Mouse (Mus musculus) heart, postnatal 4 days (tissue): ENCODE measurements around the gene Arvcf. TPM values are rescaled to one million over a fixed set of nuclear protein-coding genes. Genes with fewer than 3 reads are reported as not detected.

Source experiments
- DNase-seq: peaks from one replicate; pipeline ENCODE4 v3.0.0; 2021
- microRNA-seq, 2 experiments: library from miRNA; unstranded; fragments of <30 nt; microRNA quantifications; one replicate each; pipeline ENCODE4 v1.2.0; 2021 to 2022
- total RNA-seq, 2 experiments: library from RNA; stranded (reverse); gene quantifications; 2 replicates each; pipeline ENCODE4 v1.2.3; 2021

Arvcf gene
- total RNA-seq, 2 experiments from 2014 or later: 43.5 to 44.2 TPM

DNA sequence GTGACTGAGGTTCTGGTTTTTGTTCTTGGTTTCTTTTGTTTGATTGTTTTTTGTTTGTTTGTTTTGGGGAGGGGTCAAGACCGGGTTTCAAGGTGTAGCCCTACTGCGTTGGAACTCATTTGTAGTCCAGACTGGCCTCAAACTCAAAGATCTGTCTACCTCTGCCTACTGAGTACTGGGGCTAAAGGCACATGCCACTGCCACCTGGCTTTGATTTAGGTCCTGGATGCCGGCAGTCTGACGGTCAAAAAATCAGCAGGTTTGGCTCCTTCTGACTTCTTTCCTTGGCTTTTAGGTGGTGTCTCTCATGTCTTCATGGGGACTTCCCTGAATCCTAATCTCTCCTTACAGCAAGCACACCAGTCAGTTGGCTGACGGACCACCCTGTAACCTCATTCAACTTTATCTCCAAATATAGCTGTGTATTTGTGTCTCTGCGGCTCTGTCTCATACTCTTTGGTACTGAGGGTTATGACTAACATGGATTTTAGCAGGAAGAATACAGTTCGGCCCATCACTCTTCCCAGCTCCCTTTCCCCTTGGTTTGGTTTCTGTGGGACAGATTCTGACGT, 82.7 kb downstream of the Arvcf start:
- no peak for DNase-seq

DNA sequence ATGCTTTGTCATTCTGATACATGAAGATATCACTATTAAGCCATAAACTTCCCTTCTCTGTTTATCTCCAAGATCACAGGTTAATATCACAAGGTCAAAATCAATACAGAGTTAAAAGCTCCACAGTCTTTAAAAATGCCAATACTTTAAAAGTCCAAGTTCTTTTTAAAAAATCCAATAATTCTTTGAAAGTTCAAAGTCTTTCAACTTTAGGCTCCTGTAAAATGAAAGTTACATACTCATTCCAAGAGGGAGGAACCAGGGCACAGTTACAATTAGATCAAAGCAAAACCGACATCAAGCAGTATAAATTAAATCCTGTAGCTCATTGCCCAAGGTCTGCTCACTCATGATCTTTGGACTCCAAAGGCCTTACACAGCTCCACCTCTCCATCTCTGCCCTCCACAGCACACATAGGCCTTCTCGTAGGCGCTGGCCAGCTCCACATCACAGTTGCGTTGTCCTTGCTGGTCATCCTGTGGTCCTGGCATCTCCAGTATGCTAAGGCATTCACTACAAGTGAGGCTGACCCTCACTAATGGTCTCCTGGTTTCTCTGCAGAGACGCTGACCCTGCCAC, 85.4 kb downstream of the Arvcf start:
- DNase-seq: no peak

DNA sequence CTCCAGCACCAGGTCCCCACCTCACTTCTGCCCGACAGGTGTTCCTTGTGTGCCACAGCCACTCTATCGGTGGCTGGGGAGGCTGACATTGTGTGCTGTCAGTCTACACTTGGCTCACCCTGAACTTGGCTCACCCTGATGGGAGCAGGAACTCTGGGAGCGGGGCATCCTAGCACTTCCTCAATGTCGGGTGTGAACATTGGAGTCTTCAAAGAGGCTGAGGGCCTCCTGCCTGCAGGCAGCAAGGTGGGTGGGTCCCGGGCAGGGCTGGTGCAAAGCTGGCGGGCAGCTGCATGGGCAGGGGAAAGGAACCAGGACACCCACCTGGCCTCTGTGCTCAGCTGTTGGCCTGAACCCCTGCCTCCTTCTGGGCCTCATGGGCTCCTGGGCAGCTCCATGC, 88.1 kb downstream of the Arvcf start:
- DNase-seq: no peak

DNA sequence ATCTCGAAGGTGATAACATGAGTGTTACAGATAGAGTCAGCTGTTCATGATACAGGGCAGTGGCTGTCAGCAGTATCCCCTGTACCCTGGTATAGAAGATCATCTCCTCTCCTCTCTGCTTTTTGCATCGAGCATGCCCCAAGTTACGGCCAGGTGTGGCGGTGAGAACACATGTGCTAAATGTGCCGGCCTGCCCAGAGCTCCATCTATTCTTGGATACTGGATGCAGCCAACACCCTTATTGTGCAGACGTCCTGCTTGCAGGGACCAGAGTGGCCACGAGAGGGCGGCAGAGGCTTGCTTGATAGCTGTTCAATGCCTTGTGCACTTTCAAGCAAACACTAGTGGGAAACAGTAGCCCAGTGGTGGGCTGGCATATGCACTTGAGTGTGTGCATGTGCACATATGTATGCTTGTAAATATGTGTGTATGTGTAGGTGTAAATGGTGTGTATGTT, 95.4 kb downstream of the Arvcf start:
- peak; percentile 98 for DNase-seq

DNA sequence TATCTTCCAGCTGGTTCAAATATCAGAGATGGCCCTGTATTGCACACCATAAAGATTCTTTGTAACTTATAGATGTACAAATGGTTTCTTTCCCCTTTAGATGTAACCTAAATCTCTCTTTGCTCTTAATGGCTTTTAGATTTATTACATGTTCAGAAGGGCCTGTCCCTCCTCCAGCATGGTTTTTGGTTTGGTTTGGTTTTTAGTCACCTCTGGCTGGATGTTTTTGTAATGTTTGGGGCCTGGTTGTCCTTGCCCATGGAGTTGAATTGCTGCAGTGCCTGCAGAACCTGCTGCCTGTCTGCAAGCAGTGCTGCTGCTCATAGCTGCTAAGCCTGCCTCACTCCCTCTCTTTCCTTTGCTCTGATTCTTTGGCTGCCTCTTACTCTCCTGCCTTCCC, 99.3 kb downstream of the Arvcf start:
- no peak for DNase-seq

DNA sequence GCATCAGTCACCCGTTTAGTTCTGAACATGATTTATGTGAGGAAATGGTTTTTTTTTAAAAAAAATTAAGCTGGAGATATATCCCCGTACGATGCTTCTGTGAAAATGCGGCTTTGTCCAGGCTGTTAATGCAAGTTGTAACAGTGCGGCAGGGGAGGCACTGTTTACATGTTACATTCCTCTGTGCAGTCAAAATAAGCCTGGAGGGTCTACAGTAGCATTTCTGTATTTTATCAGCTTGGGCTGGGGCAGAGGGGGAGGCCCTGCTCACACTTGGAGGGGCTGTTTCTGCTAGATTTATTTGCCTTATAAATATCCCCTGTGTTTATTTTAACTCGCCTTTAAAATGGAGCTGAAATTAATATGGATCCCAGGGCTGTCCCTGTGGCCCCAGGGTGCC, 100.1 kb downstream of the Arvcf start:
- DNase-seq: no peak

DNA sequence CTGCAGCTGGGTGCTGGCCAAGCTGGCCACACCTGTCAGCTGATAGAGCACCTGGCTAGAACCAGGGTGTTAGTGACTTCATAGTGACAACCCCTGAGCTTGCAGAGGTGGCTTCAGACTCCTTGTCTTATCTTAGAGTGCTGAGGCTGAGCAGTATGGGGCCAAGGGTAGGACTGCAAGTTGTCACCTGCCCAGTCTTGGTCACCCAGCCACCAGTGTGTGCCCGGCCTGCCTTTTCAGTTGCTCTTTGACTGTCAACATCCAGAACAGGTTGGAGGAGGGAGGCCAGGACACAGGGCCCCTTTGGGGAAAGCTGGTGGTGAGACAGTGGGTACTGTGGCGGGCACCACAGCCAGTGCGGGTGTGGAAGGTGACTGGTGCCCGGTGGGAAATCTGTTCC, 101.0 kb downstream of the Arvcf start:
- no peak for DNase-seq

DNA sequence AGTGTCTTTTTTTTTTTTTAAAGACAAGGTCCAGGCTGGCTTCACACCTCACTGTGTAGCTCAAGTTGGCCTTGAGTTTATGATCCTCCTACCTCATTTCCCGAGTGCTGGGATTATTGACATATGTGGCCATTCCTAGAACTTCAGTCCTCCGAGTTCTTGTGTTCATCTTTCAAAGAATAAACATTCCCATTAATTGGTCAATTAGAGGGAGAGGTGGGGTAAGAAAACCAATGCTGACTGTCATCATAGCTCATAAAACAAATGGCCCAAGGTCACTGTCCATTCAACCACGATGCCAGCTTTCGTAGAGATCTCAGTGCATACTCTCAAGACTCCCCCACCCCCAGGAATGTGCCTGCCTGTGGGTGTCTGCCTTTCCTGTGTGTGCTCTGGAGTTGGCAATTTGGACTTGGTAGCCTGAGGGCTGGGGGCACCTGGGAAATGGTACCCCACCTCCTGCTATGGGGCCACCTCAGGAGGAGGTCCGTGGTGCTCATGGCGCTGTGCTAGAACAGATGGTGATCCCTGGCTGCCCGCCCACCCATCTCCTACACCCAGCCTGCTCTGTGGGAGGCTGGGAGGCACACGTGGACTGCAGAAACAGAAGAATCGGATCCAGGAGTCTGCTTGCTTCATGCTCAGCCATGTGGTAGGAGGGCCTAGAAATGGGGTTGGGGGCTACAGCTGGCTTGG, 103.7 kb downstream of the Arvcf start:
- DNase-seq: no peak

DNA sequence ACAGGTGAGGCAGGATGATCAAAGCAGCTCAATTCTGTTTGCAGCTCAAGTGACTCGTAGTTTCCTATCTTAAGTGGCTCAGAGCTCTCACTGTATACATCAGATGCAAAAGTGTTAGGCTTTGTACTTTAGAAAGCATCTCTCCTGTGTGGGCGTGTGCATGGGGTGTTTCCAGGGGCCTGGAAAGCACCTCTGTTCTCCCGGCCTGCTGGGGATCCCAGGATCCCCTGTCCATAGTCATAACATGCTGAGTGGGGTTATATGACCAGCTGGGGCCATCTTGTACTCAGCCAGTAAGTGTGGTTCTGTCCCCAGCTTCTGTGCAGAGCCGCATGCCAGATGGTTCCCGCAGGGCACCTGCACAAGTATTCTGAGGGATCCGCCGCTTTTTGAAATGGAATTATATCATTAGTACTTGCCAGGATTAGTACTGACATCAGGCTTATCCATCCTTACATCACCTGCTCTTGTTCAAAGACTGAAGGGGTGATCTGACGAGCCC, 104.4 kb downstream of the Arvcf start:
- no peak for DNase-seq

DNA sequence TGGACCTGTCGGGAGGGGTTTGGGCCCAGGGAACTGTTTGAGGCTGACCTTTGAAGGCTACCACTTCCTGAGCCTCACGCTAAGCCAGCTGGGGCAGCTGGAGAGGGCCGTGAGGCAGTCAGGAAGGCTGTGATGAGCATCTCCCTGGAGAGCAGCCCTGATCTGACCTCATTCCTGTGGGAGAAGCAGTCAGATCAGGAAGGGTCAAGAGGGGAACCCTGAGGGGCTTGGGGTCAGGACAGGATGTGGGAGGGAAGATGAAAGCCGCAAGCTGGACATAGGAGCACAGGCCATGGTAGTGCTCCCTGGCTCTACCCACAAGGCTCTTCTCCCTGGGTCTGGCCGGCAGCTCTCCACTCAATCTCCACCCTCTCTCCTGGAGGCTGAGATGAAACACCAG, 105.9 kb downstream of the Arvcf start:
- peak; percentile 14 for DNase-seq

DNA sequence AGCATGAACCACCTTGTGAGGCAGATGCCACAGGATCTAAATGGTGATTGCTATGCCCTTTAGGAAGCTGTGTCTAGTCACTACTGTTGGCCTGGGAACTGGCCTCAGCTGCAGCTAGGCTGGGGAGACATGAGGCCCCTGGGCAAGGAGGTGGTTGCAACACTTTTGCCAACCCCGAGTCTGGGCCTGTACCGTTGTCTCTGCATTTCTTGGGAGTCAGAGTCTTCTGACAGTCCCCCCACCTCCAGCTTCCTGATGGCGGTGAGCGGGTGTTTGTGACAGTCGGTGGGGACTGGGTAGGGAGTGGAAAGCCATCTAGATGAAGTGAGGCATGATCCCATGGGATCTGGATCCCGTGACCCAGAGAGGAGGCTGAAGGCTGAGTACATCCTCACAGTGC, 107.4 kb downstream of the Arvcf start:
- DNase-seq: no peak

Small RNAs within 50 kb of the gene (microRNA-seq; reads per million reads assigned to microRNA genes)
- gene Gm26219 (0 reads per million in 2 experiments), gene Mir185 (1,472 to 1,526 reads per million in 2 experiments)

Other genes with a start within 250 kb of the Arvcf start
- gene Rtn4r, start 220.5 kb upstream of the Arvcf start, total RNA-seq: 1 to 10 TPM; 6.0 to 7.8 TPM
- gene Ccdc188, start 130.3 kb upstream of the Arvcf start, total RNA-seq: not detected
- gene Zdhhc8, start 113.0 kb upstream of the Arvcf start, total RNA-seq: 10 to 100 TPM; 29.8 to 36.0 TPM
- 10 to 100 TPM; 30.8 to 32.9 TPM for gene Trmt2a, start 99.5 kb upstream of the Arvcf start, total RNA-seq
- gene Ranbp1, start 99.5 kb upstream of the Arvcf start, total RNA-seq: 100 to 1,000 TPM; 130 to 137 TPM
- not detected for gene Gm49776, start 89.9 kb upstream of the Arvcf start, total RNA-seq
- gene Dgcr8, start 58.9 kb upstream of the Arvcf start, total RNA-seq: 10 to 100 TPM; 33.0 to 40.3 TPM
- gene Tango2, start 79 bp upstream of the Arvcf start, total RNA-seq: 10 to 100 TPM; 47.0 to 48.8 TPM
- gene Txnrd2, start 78.2 kb downstream of the Arvcf start, total RNA-seq: 10 to 100 TPM; 26.7 to 29.0 TPM
- gene Comt, start 78.7 kb downstream of the Arvcf start, total RNA-seq: 100 to 1,000 TPM; 116 to 122 TPM
- gene Gnb1l, start 150.5 kb downstream of the Arvcf start, total RNA-seq: 1 to 10 TPM; 6.3 to 7.9 TPM
- gene Rtl10, start 150.7 kb downstream of the Arvcf start, total RNA-seq: 1 to 10 TPM; 5.5 to 5.6 TPM
- gene Tbx1, start 242.5 kb downstream of the Arvcf start, total RNA-seq: under 1 TPM; 0.55 to 0.68 TPM